Mouse (Mus musculus) erythroblast, embryonic 14.5 days (primary cell): Measurements from ENCODE around the gene Ppfia4.

Experiments
- GATA1 ChIP-seq: IDR thresholded peaks from 2 replicates; pipeline ENCODE4 v1.6.1; 2012; ENCODE audit warnings: low read length, inconsistent platforms, mixed read lengths
- TAL1 ChIP-seq: IDR thresholded peaks from 3 replicates; pipeline ENCODE4 v1.6.1; 2012; ENCODE audit warnings: low read length, inconsistent platforms, mixed read lengths

DNA sequence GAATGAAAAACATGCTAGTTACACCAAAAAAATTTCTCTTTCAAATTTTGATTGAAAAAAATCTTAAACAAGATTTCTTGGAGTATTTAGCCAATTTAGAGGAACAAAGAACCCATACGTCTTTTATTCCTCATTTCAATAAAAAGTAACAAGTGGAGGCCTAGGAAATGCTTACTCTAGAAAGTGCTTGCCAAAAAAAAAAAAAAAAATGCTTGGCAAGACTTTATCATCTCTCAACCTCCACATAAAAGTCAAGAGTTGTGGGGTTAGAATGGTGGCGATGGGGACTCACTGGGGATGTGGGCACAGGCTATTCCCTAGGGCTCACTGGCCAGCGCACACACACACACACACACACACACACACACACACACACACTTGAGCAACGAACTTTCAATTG is 30.5 kb upstream of the Ppfia4 start:
- TF ChIP-seq TAL1 (no peak), GATA1 (no peak)
